Mouse (Mus musculus): ENCODE measurements around the gene Actr1a.

Gene Actr1a

GRCm38 (mm10) chr19:46350168-46350932 lies 45.2 kb downstream of the Actr1a start, which contains the start of gene 2310034G01Rik:
2310034G01Rik (minus strand) TSS chr19:46350302.
- peak; percentile 68 for DNase-seq (ENCODE audit: low read depth)

- no peak for DNase-seq (ENCODE audit: low read depth)
These were observed 46.0 kb downstream of the Actr1a start for GRCm38 (mm10) chr19:46349550-46349949.

- DNase-seq (ENCODE audit: low read depth), result peak; percentile 85
These were observed 46.6 kb downstream of the Actr1a start for GRCm38 (mm10) chr19:46348761-46349458.

DNA sequence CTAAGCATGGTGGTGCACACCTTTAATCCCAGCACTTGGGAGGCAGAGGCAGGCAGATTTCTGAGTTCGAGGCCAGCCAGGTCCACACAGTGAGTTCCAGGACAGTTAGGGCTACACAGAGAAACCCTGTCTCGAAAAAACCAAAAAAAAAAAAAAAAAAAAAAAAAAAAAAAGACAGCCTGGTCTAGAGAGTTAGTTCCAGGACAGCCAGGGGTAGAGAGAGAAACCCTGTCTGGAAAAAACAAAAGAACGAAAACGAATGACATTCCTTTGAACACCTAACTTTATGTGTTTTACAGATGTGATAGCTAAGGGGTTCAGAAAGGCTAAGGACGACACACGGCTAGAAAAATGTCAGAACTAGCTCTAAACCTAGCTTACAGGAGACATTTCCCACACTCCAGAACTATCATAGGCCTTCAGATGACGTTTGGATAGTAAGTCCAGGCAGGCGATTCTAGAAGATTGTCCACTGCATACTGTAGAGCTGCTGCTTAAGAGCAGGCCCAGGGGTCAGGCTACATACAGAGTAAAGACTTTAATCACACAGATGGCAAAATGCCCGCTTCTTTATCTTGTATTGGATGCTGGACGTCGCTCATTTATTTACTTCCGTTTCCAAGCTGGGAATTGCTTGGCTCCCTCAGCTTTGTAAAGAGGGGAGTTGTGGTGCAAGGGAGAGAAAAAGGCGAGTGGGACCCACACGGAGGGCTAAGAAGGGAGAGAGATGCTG lies 47.4 kb downstream of the Actr1a start:
- DNase-seq (ENCODE audit: low read depth), result peak; percentile 70

DNA sequence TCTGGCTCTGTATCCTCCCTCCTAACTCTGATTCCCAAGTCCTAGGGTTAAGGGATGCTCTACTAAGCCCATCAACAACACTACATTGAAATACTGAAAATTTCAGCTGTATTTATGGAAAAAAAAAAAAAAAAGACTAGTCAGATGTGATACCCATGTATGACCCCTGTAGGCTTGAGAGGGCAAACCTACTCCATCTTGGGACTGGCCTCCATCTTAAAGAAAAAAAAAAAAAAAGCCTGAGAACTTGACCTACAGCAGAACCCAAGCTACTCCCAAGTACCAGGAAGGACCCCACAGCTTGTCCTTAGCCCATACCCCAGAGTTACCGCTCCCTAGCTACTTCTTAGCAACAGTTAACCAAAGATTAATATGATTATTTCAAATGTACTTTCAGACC lies 48.4 kb downstream of the Actr1a start:
- no peak for DNase-seq (ENCODE audit: low read depth)

- DNase-seq (ENCODE audit: low read depth), result no peak
These were observed 50.7 kb downstream of the Actr1a start for GRCm38 (mm10) chr19:46344710-46345419.

GRCm38 (mm10) chr19:46339287-46339971 lies 56.1 kb downstream of the Actr1a start:
- peak; percentile 93 for DNase-seq (ENCODE audit: low read depth)

- DNase-seq (ENCODE audit: low read depth), result no peak
These were observed 56.6 kb downstream of the Actr1a start for GRCm38 (mm10) chr19:46338942-46339286.

DNA sequence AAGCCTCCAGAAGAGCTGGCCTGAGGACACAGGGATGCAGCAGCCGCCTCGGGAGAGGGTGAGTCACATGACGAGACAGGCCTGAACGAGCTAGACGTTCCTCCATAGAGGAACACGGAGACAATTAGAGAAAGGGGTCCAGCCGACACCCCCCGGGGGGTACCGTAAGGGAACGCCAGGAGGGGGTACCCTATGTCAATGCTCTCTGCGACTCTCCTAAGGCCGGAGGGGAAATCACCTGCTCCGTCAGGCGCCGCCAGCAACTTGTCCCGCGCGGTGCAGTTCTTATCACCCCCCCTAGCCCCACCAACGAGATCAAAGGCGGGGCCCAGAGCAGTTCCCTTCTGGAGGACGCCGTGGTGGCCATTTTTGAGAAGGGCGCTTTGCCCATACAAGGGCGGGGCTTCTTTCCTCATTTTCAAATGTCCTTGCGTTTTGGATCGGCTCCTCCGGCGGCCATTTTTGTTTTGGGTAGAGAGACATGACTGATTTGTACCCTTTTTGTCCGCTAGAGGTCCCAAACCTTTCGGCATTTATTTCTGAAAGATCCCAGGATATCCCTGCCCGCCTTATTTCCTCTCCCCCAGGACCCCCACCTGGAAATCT lies 57.1 kb downstream of the Actr1a start, which contains the start of gene Cuedc2:
Gene Cuedc2 (minus strand): TSS at position 372 of the 606 bp plus-strand sequence.
- DNase-seq (ENCODE audit: low read depth), result peak; percentile 99

GRCm38 (mm10) chr19:46337719-46338330 lies 57.7 kb downstream of the Actr1a start:
- DNase-seq (ENCODE audit: low read depth), result no peak

GRCm38 (mm10) chr19:46333906-46334305 lies 61.6 kb downstream of the Actr1a start:
- no peak for DNase-seq (ENCODE audit: low read depth)

GRCm38 (mm10) chr19:46332721-46333339 lies 62.7 kb downstream of the Actr1a start:
- DNase-seq (ENCODE audit: low read depth), result no peak

GRCm38 (mm10) chr19:46331936-46332335 lies 63.6 kb downstream of the Actr1a start:
- DNase-seq (ENCODE audit: low read depth), result no peak

DNA sequence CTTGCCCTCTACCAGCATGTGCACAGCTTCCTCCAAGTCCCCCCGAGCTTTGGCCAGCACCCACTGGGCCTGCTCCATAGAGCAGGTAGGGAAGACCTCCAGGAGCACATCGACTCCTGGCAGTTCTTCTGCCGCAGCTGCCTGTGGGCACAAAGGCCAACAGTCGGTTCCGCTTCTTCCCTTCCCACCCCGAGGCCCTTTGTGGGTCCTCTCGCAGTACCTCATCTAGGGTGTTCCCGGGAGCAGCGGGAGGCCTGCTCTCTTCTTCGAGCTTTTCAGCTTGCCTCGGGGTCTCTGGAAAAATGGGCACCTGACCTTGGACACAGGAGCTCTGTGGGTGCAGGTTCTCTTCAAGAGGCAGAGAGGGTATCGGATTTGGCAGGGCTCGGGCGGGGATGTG lies 64.2 kb downstream of the Actr1a start:
- no peak for DNase-seq (ENCODE audit: low read depth)

- DNase-seq (ENCODE audit: low read depth), result no peak
These were observed 64.9 kb downstream of the Actr1a start for GRCm38 (mm10) chr19:46330696-46331095.

DNA sequence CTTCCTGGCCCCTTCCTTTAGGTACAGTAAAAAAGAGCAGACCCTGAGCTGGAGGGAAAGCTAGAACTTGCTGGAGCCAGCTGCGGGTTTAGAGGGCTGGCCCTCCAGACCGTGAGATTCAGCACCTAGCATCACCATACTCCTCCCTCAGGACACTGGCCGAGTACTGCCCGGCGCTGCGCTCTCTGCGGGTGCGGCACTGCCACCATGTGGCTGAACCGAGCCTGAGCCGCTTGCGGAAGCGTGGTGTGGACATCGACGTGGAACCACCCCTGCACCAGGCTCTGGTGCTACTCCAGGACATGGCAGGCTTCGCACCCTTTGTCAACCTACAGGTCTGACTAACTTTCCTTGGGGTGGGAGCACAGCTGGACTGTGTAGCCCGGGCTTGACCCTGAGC lies 65.6 kb downstream of the Actr1a start:
- DNase-seq (ENCODE audit: low read depth), result peak; percentile 85

- no peak for DNase-seq (ENCODE audit: low read depth)
These were observed 66.4 kb downstream of the Actr1a start for GRCm38 (mm10) chr19:46329031-46329641.

- DNase-seq (ENCODE audit: low read depth), result peak; percentile 97
These were observed 67.2 kb downstream of the Actr1a start, which contains the start of gene Fbxl15 for GRCm38 (mm10) chr19:46328081-46329030. Fbxl15 (plus strand) TSS chr19:46328184.
